Mouse (Mus musculus): ENCODE data around the gene Fkbp15. TPM values are rescaled to one million over a fixed set of nuclear protein-coding genes. Genes with fewer than 3 reads are reported as not detected.
"Not testable (repeated sequence)": the region's sequence is repeated elsewhere in the genome, so short reads cannot be mapped to it uniquely, and the experiment has no call there.

Gene Fkbp15
- total RNA-seq, 2 experiments from 2014 or later = 19.5 to 23.6 TPM

- DNase-seq = peak in 1 of 2 experiments; percentile 2
- intact Hi-C loops (cut with DNase I) = loop anchor here (5.0 kb wide), 1 partner anchor 118 kb away; the partner anchor contains the start of genes Cdc26 and Prpf4
Observed at GRCm38 (mm10) chr4:62289226-62289625, 71.1 kb downstream of the Fkbp15 start.

GRCm38 (mm10) chr4:62286992-62287900, 73.1 kb downstream of the Fkbp15 start:
- intact Hi-C loops (cut with DNase I) = loop anchor here (5.0 kb wide), 1 partner anchor 120 kb away; the partner anchor contains the start of genes Cdc26 and Prpf4
- peak in 1 of 2 experiments; percentile 10 for DNase-seq

GRCm38 (mm10) chr4:62286257-62286991, 73.9 kb downstream of the Fkbp15 start:
- intact Hi-C loops (cut with DNase I) = loop anchor here (5.0 kb wide), 1 partner anchor 121 kb away; the partner anchor contains the start of genes Cdc26 and Prpf4

GRCm38 (mm10) chr4:62285576-62285975, 74.8 kb downstream of the Fkbp15 start:
- no peak for DNase-seq
- intact Hi-C loops (cut with DNase I) = loop anchor here (5.0 kb wide), 1 partner anchor 122 kb away; the partner anchor contains the start of genes Cdc26 and Prpf4

More at GRCm38 (mm10) chr4:62286257-62286991, 73.9 kb downstream of the Fkbp15 start:
- DNase-seq = peak; percentile 78 to 83

DNA sequence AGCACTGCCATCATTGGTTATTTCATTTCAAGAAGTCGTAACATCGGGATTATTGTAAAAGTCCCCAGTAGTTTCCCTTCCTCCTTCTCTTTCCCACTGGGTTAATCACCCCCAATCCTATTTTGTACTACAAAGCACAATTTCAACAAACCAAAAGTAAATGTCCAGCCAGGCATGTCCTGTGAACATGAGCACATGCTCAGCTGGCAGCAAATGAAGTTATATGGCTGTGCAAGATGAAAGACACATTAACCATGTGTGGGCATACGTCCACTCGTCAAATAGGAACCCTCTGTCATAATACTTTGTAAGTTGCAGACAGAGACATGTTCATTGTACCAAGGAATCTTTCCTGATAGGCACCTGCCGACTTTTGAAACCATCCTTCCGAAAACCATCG, 77.4 kb downstream of the Fkbp15 start:
- no peak for DNase-seq
- intact Hi-C loops (cut with DNase I) = no loop called here

DNA sequence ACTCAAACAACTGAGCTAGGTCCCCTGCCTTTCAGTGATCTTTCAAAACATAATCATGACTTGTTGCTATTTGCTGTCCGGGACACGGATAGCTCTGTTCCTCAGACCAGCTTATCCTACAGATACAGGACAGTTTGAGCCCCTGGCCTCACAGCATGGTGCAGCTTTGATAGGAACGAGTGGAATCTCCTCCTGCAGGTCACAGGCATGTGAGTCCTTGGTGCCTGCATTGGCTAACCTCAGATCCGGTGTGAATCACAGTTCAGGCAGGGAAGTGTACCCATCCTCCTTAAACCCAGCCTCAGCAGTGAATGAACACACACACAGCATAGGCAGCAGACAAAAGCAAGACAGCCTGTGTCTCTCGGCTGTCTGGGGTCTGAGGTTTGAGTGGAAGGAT, 79.0 kb downstream of the Fkbp15 start:
- DNase-seq = no peak
- intact Hi-C loops (cut with DNase I) = no loop called here

DNA sequence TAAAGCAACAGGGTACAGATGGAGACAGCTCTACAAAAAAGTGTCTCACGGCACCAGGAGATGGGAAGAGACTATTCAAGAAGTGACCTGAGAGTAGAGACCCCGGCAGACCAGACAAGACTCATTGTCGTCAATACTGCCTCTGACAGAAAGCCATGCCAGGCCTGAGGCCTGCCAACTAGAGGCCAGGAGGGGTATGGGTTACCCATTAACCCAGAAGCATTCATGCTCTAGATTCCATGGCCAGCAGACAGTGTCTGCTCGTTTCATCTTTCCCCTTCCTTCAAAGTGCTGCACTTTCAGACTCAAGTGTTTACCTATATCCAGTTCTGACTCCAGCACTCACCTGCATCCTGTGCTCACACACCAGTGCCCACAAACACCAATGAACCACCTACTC, 82.3 kb downstream of the Fkbp15 start:
- intact Hi-C loops (cut with DNase I) = no loop called here

GRCm38 (mm10) chr4:62277222-62277621, 83.1 kb downstream of the Fkbp15 start:
- intact Hi-C loops (cut with DNase I) = no loop called here

More for the DNA sequence above, 82.3 kb downstream of the Fkbp15 start:
- no peak for DNase-seq

GRCm38 (mm10) chr4:62276642-62277041, 83.7 kb downstream of the Fkbp15 start:
- no peak for DNase-seq
- intact Hi-C loops (cut with DNase I) = no loop called here

More at GRCm38 (mm10) chr4:62277222-62277621, 83.1 kb downstream of the Fkbp15 start:
- DNase-seq = no peak

GRCm38 (mm10) chr4:62274841-62275536, 85.4 kb downstream of the Fkbp15 start:
- DNase-seq = peak in 1 of 2 experiments; percentile 25
- intact Hi-C loops (cut with DNase I) = no loop called here

DNA sequence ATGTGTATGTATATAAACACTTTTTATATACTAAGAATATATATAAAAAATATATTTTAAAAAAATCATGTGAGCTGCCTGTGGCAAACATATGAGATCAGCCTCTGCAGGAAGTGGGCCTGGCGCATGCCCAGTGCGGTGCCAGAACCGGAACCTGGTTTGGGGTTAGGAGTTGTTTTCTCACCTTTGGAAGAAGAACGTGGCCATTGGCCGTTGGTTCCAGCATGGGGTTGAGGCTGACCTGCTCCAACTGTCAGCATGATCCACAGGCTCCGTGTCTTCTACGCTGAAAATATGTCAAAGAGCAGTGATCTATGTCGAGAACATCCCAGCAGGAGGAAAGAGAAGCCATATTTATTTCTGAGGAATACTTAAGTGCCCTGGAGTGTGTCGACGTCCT, 86.4 kb downstream of the Fkbp15 start:
- DNase-seq = no peak
- intact Hi-C loops (cut with DNase I) = no loop called here

DNA sequence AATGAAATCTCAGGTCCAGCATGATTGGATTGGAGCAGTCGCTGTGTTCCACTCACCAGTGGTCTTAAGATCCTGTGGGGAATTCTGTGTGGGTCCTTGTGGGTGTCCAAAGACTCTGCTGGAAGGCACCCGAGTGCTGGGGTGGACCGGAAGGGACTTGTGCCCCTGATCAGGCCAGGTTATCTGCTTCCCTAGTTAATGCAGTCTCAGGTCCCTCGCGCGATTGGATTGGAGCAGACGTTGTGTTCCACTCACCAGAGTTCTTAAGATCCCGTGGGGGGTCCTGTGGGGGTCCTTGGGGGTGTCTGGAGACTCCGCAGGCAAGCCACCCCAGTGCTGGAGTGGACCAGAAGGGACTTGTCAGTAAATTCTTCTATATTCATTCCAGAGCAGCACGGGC, 87.7 kb downstream of the Fkbp15 start:
- intact Hi-C loops (cut with DNase I) = no loop called here
- no peak for DNase-seq

GRCm38 (mm10) chr4:62267101-62267500, 93.2 kb downstream of the Fkbp15 start:
- intact Hi-C loops (cut with DNase I) = no loop called here
- DNase-seq = no peak

DNA sequence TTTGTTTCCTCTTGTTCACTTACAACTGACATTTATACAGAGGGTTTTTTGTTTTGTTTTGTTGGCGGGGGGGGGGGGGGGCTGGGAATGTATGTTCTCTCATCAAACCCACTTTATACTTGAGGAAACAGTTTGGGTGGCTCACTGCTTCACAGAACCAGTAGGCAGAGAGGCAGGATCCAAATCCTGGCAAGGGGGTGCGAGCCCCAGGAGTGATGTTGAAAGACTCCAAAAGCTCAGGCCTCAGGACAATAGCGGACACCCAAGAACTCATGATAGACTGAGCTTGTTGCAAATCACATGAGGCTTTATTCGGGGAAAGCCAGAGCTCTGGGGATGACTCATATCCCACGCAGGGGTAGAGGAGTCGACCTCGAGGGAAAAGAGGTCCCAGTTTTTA, 94.3 kb downstream of the Fkbp15 start:
- DNase-seq; intact Hi-C loops (cut with DNase I): not testable (repeated sequence)

GRCm38 (mm10) chr4:62265154-62265836, 95.1 kb downstream of the Fkbp15 start:
- DNase-seq = no peak
- intact Hi-C loops (cut with DNase I) = no loop called here

GRCm38 (mm10) chr4:62263133-62263844, 97.1 kb downstream of the Fkbp15 start:
- intact Hi-C loops (cut with DNase I) = no loop called here
- DNase-seq = peak in 1 of 2 experiments; percentile 22

DNA sequence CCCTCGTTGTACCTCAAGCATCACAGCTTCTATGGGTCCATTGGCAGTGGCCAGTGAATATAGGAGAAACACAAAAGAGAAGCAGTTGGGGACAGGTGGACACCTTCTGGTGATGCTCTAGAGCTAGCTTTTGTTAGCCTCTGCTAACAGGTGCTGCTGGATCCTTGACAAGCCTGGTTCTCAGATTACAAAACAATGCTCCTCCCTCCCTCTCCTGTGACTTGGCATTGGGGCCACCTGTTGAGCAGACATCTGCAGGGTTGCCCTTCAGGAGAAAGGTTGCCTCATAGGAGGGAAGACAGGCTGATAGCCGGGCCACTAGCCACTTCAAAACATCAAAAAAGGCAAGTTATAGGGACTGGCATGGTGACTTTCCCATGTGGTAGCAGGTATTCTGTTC, 98.1 kb downstream of the Fkbp15 start, which contains the start of gene Slc31a2:
TSS of gene Slc31a2 (plus strand) at position 287 of the 400 bp plus-strand sequence.
- no peak for DNase-seq
- intact Hi-C loops (cut with DNase I) = no loop called here

- DNase-seq = peak; percentile 43 to 62
Observed at GRCm38 (mm10) chr4:62256931-62257330, 103.4 kb downstream of the Fkbp15 start.

DNA sequence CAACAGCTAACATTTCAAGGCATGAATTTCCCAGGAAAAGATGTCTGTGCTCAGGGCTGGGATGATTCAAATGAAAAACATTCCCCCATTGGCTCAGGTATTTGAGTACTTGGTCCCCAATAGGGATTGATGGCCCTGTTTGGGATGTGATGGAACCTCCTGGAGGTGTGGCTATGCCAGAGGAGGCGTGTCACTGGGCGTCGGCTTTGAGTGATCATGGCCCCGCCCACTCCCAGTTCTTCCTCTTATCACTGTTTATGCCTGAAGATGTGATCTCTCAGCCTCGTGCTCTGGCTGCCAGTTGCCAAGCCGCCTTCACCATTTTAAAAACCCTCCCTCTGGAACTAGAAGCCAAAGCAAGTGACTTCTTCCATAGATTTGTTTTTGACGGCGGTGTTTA, 105.8 kb downstream of the Fkbp15 start:
- no peak for DNase-seq

More at GRCm38 (mm10) chr4:62256931-62257330, 103.4 kb downstream of the Fkbp15 start:
- intact Hi-C loops (cut with DNase I) = no loop called here

More for the DNA sequence above, 105.8 kb downstream of the Fkbp15 start:
- intact Hi-C loops (cut with DNase I) = no loop called here

Measured in heart, postnatal 14 days (tissue).